Mouse (Mus musculus) liver, postnatal 0 days (tissue): ENCODE measurements around the gene Zfp553. TPM values are rescaled to one million over a fixed set of nuclear protein-coding genes. Genes with fewer than 3 reads are reported as not detected.
A peak's percentile ranks its signal among the peaks of the same experiment; 100 is the strongest.

Source experiments
- ATAC-seq: fragments of 200-750 bp; cut with Nextera tagmentation; 2 replicates; pipeline ENCODE4 v1.8.0; 2017; ENCODE audit warnings: mild to moderate bottlenecking, moderate library complexity
- DNase-seq: peaks from one replicate; pipeline ENCODE4 v3.0.0-alpha.2; 2016
- H3K27ac ChIP-seq: fragments of 300-500 bp; sonication (generic); 2 replicates; pipeline ENCODE4 v1.5.1; 2014; ENCODE audit warnings: antibody characterized with exemption, moderate library complexity, mild to moderate bottlenecking, low read depth
- H3K27me3 ChIP-seq: fragments of 300-500 bp; sonication (generic); 2 replicates; pipeline ENCODE4 v1.6.1; 2014; ENCODE audit warnings: low read length, control low read depth, mixed read lengths; ENCODE audit not compliant: insufficient read depth
- H3K36me3 ChIP-seq: fragments of 300-500 bp; sonication (generic); replicated peaks from 2 replicates; pipeline ENCODE4 v1.6.1; 2014; ENCODE audit warnings: mild to moderate bottlenecking, control low read depth, low read length, moderate library complexity, mixed read lengths; ENCODE audit not compliant: insufficient read depth
- H3K4me1 ChIP-seq: fragments of 300-500 bp; sonication (generic); 2 replicates; pipeline ENCODE4 v1.6.1; 2014; ENCODE audit warnings: antibody characterized with exemption, mild to moderate bottlenecking, control low read depth; ENCODE audit not compliant: insufficient read depth
- H3K4me2 ChIP-seq: fragments of 300-500 bp; sonication (generic); 2 replicates; pipeline ENCODE4 v1.6.1; 2014; ENCODE audit warnings: low read depth, mild to moderate bottlenecking, low read length, moderate library complexity, mixed read lengths
- H3K4me3 ChIP-seq: fragments of 300-500 bp; sonication (generic); 2 replicates; pipeline ENCODE4 v1.5.1; 2014; ENCODE audit warnings: low read depth, low read length
- H3K9ac ChIP-seq: fragments of 300-500 bp; sonication (generic); replicated peaks from 2 replicates; pipeline ENCODE4 v1.6.1; 2014; ENCODE audit warnings: mild to moderate bottlenecking, moderate library complexity
- H3K9me3 ChIP-seq: fragments of 300-500 bp; sonication (generic); 2 replicates; pipeline ENCODE4 v1.6.1; 2016; ENCODE audit warnings: mild to moderate bottlenecking, control low read depth, low read length, mixed read lengths
- CTCF ChIP-seq: sonication (generic); IDR thresholded peaks from 2 replicates; pipeline ENCODE4 v1.5.1; 2016; ENCODE audit warnings: antibody characterized with exemption, low read depth
- EP300 ChIP-seq: IDR thresholded peaks from 2 replicates; pipeline ENCODE4 v1.6.1; 2016; ENCODE audit warnings: antibody characterized with exemption, low read depth, mild to moderate bottlenecking
- WGBS: fragments of 180-500 bp; shearing (Covaris S2); extraction: QIAGEN DNeasy Blood & Tissue Kit; methylation state at CpG from one replicate; pipeline ENCODE4 v1.1.7; 2014; ENCODE audit not compliant: insufficient replicate concordance; 5-methylcytosine and 5-hydroxymethylcytosine counted together
- polyA plus RNA-seq: library from polyadenylated mRNA; unstranded; fragments of >200 nt; fragmentation: Nextera tagmentation; extraction: Ambion mirVana; gene quantifications from 2 replicates; pipeline ENCODE4 v1.2.1, GENCODE M21; 2015

Gene Zfp553
- polyA plus RNA-seq, 1 experiment from 2014 or later = 5.3 TPM

DNA sequence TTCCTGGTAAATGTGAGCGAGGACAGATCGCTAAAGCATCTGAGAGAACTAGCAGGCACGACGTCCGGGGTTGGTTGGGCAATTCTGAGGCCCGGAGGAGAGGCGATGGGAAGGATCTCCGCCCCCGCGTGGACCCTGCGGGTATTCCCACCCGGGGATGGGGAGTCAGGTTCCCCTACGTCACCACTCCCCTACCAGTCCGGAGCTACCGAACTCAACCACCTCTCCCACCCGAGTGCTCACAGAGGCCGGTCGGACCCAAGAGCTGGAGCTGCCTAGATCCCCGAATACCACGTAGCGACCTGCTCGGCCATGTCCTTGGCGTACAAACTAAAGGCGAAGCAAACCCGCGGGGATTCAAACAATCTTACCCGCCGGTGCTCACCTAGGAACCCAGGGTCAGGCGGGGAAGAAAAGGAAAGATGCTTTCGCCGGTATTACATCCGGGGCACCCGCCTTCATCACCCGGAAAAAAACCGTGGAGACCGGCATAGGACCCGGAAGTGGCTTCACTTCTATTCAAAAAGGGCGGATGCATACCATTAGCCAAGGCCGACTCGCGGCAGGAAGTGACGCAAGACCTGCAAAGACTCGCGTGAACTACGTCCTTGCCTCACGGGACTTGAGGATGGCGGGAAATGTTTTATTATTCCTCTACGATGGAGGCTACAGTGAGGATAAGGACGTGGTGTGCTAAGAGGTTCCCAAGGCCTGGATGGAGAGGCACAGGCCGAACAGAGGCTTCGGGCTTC lies 37.1 kb upstream of the Zfp553 start, which contains the start of gene Cd2bp2:
TSS of gene Cd2bp2 (minus strand) at position 507 of the 752 bp plus-strand sequence.
- ATAC-seq (peak; percentile 95), DNase-seq (peak; percentile 94)
- Histone ChIP-seq H3K9me3 (no peaks in the 10 kb centered on the region), H3K9ac (peak within 1 kb of the TSS; percentile 77), H3K4me2 (peak within 1 kb of the TSS; percentile 78), H3K36me3 (peaks cover 76% of the 10 kb centered on the region), H3K27ac (peak within 1 kb of the TSS; percentile 79), H3K27me3 (no peaks in the 10 kb centered on the region), H3K4me3 (peak within 1 kb of the TSS; percentile 65), H3K4me1 (peaks cover 18% of the 10 kb centered on the region)
- TF ChIP-seq EP300 (peak; percentile 90; the same call in 1 of the 2 replicates), CTCF (peak; percentile 53)
- WGBS = under 1% methylated on average over 51 of the region's 51 CpGs

DNA sequence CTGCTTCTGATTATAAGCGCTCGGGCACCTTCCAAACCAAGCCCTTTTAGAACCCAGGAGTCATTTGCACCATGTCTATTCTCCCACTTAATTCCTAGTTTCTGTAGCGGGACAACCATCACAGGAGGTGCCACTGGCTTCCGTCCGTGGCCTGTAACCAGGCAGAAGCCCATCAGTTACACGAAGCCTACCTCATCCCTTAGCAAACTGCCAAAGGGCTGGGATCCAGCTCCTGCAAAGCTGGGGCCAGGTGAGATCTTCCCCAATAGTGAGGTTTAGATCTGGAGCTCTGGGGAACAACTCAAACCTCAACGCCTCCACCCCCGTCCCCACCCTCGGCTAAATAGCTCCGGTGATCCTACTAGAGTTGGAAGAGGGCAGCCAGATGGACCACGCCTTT lies 36.4 kb upstream of the Zfp553 start:
- peak overlapping the region; percentile 65 for H3K4me3 ChIP-seq
- peaks cover 18% of the 10 kb centered on the region for H3K4me1 ChIP-seq
- DNase-seq = no peak
- H3K27me3 ChIP-seq = no peaks in the 10 kb centered on the region
- H3K36me3 ChIP-seq = peaks cover 79% of the 10 kb centered on the region
- no peak for ATAC-seq
- no peaks in the 10 kb centered on the region for H3K9me3 ChIP-seq
- peak overlapping the region; percentile 72 for H3K27ac ChIP-seq
- H3K9ac ChIP-seq = peak overlapping the region; percentile 67
- peak overlapping the region; percentile 78 for H3K4me2 ChIP-seq
- WGBS = 52% methylated on average over 11 of the region's 11 CpGs
- TF ChIP-seq CTCF (no peak), EP300 (no peak)

- H3K9ac ChIP-seq = peak overlapping the region; percentile 91
- 24% methylated on average over 2 of the region's 2 CpGs for WGBS
- H3K36me3 ChIP-seq = peaks cover 20% of the 10 kb centered on the region
- peak overlapping the region; percentile 67 for H3K4me3 ChIP-seq
- DNase-seq = no peak
- peaks cover 29% of the 10 kb centered on the region for H3K4me1 ChIP-seq
- H3K27me3 ChIP-seq = no peaks in the 10 kb centered on the region
- H3K27ac ChIP-seq = peak overlapping the region; percentile 84
- H3K9me3 ChIP-seq = no peaks in the 10 kb centered on the region
- TF ChIP-seq EP300 = no peak
- peak overlapping the region; percentile 79 for H3K4me2 ChIP-seq
- no peak for ATAC-seq
Measured at GRCm38 (mm10) chr7:127206606-127207005, 26.3 kb upstream of the Zfp553 start.

DNA sequence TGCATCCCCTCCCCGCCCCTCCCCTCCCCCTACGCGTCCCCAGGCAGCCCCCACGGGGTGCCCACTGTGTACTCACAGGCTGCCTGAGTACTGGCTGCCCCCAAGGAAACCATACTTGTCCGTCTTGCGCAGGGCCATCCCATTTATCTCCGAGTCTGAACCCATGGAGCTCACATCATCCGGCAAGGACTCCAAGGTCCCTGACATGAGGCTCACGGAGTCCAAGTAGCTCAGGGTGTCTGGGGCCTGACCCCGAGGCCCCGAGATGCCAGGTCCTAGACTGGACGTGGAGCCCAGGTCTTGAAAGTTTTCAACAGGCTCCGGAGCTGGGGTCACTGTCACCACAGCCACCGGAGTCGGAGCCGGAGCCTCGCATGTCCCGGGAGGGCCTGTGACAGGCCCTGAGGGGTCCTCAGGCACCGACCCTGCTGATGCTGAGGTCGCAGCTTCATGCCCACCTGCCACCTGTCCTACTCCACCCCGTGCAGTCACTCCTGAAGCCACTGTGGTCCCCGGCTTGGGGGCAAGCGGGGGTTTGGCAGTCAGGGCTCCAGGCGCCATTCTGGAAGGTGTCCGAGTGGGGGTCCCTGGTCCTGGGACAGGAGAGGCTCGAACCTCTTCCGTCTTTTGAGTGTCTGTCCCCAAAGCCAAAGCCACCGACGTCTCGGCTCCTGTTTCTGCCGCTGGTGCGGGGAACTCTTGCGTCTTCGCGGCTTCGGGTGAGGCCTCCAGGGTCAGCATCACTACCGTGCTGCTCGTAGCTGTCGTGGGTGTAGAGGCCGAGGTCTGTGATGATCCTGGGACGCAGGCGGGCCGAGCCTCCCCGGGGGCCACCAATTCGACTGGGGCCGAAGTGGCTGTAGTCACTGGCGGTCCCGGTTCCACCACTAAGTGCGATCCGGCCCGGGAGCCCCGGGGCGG lies 25.2 kb upstream of the Zfp553 start:
- Histone ChIP-seq H3K4me3 (peak overlapping the region; percentile 67), H3K4me2 (peak overlapping the region; percentile 79), H3K9ac (peak overlapping the region; percentile 91), H3K4me1 (peaks cover 29% of the 10 kb centered on the region), H3K9me3 (no peaks in the 10 kb centered on the region), H3K36me3 (peaks cover 16% of the 10 kb centered on the region), H3K27ac (peak overlapping the region; percentile 84), H3K27me3 (no peaks in the 10 kb centered on the region)
- 1% methylated on average over 51 of the region's 53 CpGs for WGBS
- TF ChIP-seq CTCF (no peak), EP300 (no peak)
- ATAC-seq (no peak), DNase-seq (no peak)

DNA sequence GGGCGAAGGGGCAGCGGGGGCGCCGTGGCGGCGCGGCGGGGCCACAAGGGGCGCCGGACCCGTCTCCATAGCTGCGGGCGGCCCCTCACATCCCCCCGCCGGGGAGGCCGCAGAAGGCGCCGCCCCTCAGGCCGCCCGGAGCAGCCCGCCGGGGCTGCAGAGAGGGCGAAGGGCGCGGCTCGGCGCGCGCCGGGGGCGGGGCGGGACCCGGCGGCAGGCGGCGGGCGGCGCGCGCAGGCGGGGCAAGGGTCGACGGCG lies 24.6 kb upstream of the Zfp553 start, which contains the start of gene Tbc1d10b:
TSS of gene Tbc1d10b (minus strand) at position 174 of the 258 bp plus-strand sequence.
- H3K27me3 ChIP-seq = no peaks in the 10 kb centered on the region
- TF ChIP-seq EP300 = no peak
- TF ChIP-seq CTCF = no peak
- peak within 1 kb of the TSS; percentile 91 for H3K9ac ChIP-seq
- peak within 1 kb of the TSS; percentile 84 for H3K27ac ChIP-seq
- H3K4me2 ChIP-seq = peak within 1 kb of the TSS; percentile 79
- 0% methylated on average over 16 of the region's 44 CpGs for WGBS
- H3K36me3 ChIP-seq = peaks cover 10% of the 10 kb centered on the region
- peaks cover 32% of the 10 kb centered on the region for H3K4me1 ChIP-seq
- H3K9me3 ChIP-seq = no peaks in the 10 kb centered on the region
- H3K4me3 ChIP-seq = peak within 1 kb of the TSS; percentile 67
- ATAC-seq = peak; percentile 40
- no peak for DNase-seq

DNA sequence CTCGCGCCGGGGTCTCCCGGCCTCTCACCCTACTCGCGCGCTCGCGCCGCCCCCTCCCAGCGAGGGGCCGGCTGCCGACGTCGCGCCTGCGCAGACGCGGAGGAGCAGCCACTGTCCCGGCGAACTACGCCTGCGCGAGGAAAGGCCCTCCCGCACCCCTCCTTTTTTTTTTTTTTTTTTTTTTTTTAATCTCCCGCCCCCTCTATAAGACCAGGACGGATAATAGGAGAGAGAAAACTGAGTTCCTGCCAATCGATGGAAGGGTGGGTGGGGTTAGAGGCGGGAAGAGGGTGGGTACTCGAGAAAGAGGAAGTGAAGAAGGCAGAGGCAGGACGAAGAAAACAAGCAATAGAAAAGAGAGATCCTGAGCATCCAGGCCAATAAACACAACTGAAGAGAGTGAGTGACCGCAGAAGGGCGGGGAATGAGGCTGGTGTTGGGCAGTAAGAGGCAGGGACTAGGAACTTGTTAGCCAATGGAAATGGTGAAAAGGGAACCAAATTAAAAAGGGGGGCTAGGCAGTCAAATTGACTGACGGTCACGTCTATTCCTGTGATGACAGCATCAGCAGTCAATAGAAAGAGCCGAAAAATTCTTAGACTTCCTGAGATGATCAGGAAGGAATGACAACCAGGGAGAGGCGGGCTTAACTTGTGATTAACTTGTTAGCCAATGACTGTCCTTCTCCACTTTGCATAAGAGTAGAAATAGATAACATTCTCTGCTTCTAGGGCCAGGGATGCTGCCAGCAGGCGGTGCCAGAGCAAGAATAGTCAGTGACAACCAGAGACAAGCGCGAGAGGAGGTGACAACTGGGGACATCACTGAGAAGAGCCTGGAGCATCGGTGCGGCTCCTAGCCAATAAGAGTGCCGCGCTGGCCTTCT lies 24.1 kb upstream of the Zfp553 start, which contains the start of gene Mylpf:
TSS of gene Mylpf (plus strand) at position 338 of the 886 bp plus-strand sequence.
- H3K36me3 ChIP-seq = peaks cover 4% of the 10 kb centered on the region; the same call in 1 of the 2 replicates
- H3K27me3 ChIP-seq = no peaks in the 10 kb centered on the region
- H3K9ac ChIP-seq = peak within 1 kb of the TSS; percentile 91
- H3K27ac ChIP-seq = peak within 1 kb of the TSS; percentile 84
- H3K4me3 ChIP-seq = peak within 1 kb of the TSS; percentile 67
- peak; percentile 94 for DNase-seq
- peak; percentile 91 for ATAC-seq
- peak within 1 kb of the TSS; percentile 79 for H3K4me2 ChIP-seq
- no peaks in the 10 kb centered on the region for H3K9me3 ChIP-seq
- under 1% methylated on average over 36 of the region's 44 CpGs for WGBS
- peak; percentile 94 for TF ChIP-seq CTCF
- TF ChIP-seq EP300 = peak; percentile 68; the same call in 1 of the 2 replicates
- peaks cover 32% of the 10 kb centered on the region for H3K4me1 ChIP-seq
